In genomic region chr9:62522211-62522610, GRCm38 (mm10) we compare ENCODE assay signal across 8 mouse cellular contexts. TPM values are rescaled to one million over a fixed set of nuclear protein-coding genes. Genes with fewer than 3 reads are reported as not detected.
DNase-seq lines count a peak whose midpoint lies in the region; ATAC-seq and TF ChIP-seq lines count a peak whose summit lies in the region.

No protein-coding gene starts in this region.

- peak overlapping the region; percentile 56 for H3K27ac ChIP-seq in cerebellum, adult 2 months (ENCODE audit: insufficient read depth, low read length)
- peak overlapping the region; percentile 67; the same call in 1 of the 2 replicates for H3K27ac ChIP-seq in forebrain, embryonic 12.5 days
- H3K27ac ChIP-seq in hindbrain, embryonic 14.5 days = peak overlapping the region; percentile 75
- H3K27ac ChIP-seq in lung, embryonic 16.5 days (ENCODE audit: low read length) = peak overlapping the region; percentile 92

- no peaks in the 10 kb centered on the region for H3K9me3 ChIP-seq in forebrain, embryonic 12.5 days
- H3K9me3 ChIP-seq in hindbrain, embryonic 14.5 days (ENCODE audit: control insufficient read depth, low read length) = no peaks in the 10 kb centered on the region
- H3K9me3 ChIP-seq in lung, embryonic 16.5 days (ENCODE audit: control insufficient read depth, low read length) = no peaks in the 10 kb centered on the region

- H3K27me3 ChIP-seq in cerebellum, adult 2 months (ENCODE audit: control insufficient read depth, insufficient read depth, low read length) = no peaks in the 10 kb centered on the region
- H3K27me3 ChIP-seq in forebrain, embryonic 12.5 days = peaks cover 11% of the 10 kb centered on the region
- H3K27me3 ChIP-seq in hindbrain, embryonic 14.5 days (ENCODE audit: control insufficient read depth, insufficient read depth, low read length) = no peaks in the 10 kb centered on the region
- H3K27me3 ChIP-seq in lung, embryonic 16.5 days (ENCODE audit: control insufficient read depth, insufficient read depth, low read depth, low read length) = no peaks in the 10 kb centered on the region

- no peak for DNase-seq in cerebellum, adult 2 months
- no peak for DNase-seq in cerebellum, adult 9-10 months
- DNase-seq in hindbrain, embryonic 14.5 days (ENCODE audit: low spot score) = no peak
- DNase-seq in spleen, adult 12 weeks (ENCODE audit: low spot score) = no peak
- DNase-seq in spleen, adult 18-20 months = no peak
- no peak for DNase-seq in thymus, postnatal 25 days

- H3K4me1 ChIP-seq in cerebellum, adult 2 months (ENCODE audit: control insufficient read depth, insufficient read depth, low read length) = peaks cover 96% of the 10 kb centered on the region
- peaks cover 96% of the 10 kb centered on the region for H3K4me1 ChIP-seq in forebrain, embryonic 12.5 days
- peaks cover 79% of the 10 kb centered on the region for H3K4me1 ChIP-seq in hindbrain, embryonic 14.5 days (replicated peaks; ENCODE audit: control insufficient read depth, insufficient read depth, low read length)
- H3K4me1 ChIP-seq in lung, embryonic 16.5 days (replicated peaks; ENCODE audit: control insufficient read depth, insufficient read depth, low read length) = peaks cover 62% of the 10 kb centered on the region

- no peak overlapping the region for H3K4me3 ChIP-seq in cerebellum, adult 2 months (replicated peaks; ENCODE audit: insufficient read depth, low read depth, low read length)
- H3K4me3 ChIP-seq in forebrain, embryonic 12.5 days (replicated peaks) = no peak overlapping the region
- H3K4me3 ChIP-seq in hindbrain, embryonic 14.5 days (replicated peaks; ENCODE audit: low read length) = no peak overlapping the region
- no peak overlapping the region for H3K4me3 ChIP-seq in lung, embryonic 16.5 days (ENCODE audit: low read length)

- no peak for ATAC-seq in forebrain, embryonic 12.5 days (ENCODE audit: low FRiP score)
- no peak for ATAC-seq in hindbrain, embryonic 14.5 days (ENCODE audit: low FRiP score)
- peak; percentile 20; the same call in 1 of the 2 replicates for ATAC-seq in lung, embryonic 16.5 days (ENCODE audit: low read depth)

- 27% methylated on average over 5 of the region's 5 CpGs for WGBS in cerebellum, adult 2 months
- 57% methylated on average over 5 of the region's 5 CpGs for WGBS in forebrain, embryonic 12.5 days
- WGBS in hindbrain, embryonic 14.5 days = 40% methylated on average over 5 of the region's 5 CpGs
- WGBS in lung, embryonic 16.5 days = 51% methylated on average over 5 of the region's 5 CpGs

- H3K4me2 ChIP-seq in forebrain, embryonic 12.5 days = no peak overlapping the region
- no peak overlapping the region for H3K4me2 ChIP-seq in hindbrain, embryonic 14.5 days (replicated peaks)
- H3K4me2 ChIP-seq in lung, embryonic 16.5 days (ENCODE audit: low read depth, low read length) = peak overlapping the region; percentile 18; the same call in 1 of the 2 replicates

- no peak for TF ChIP-seq POLR2A in cerebellum, adult 2 months (IDR thresholded peaks at IDR 0.05; ENCODE audit: borderline replicate concordance, insufficient read depth, low read length)

- no peak for TF ChIP-seq CTCF in cerebellum, adult 2 months (IDR thresholded peaks at IDR 0.05; ENCODE audit: borderline replicate concordance, insufficient read depth, low read depth, low read length)

- H3K9ac ChIP-seq in forebrain, embryonic 12.5 days = no peak overlapping the region
- no peak overlapping the region for H3K9ac ChIP-seq in hindbrain, embryonic 14.5 days
- peak overlapping the region; percentile 42; the same call in 1 of the 2 replicates for H3K9ac ChIP-seq in lung, embryonic 16.5 days (ENCODE audit: low read length)

- H3K36me3 ChIP-seq in forebrain, embryonic 12.5 days (replicated peaks) = no peaks in the 10 kb centered on the region
- H3K36me3 ChIP-seq in hindbrain, embryonic 14.5 days (replicated peaks; ENCODE audit: control insufficient read depth, insufficient read depth) = no peaks in the 10 kb centered on the region
- no peaks in the 10 kb centered on the region for H3K36me3 ChIP-seq in lung, embryonic 16.5 days (ENCODE audit: control insufficient read depth, insufficient read depth, low read length)

RNA-seq across cellular contexts. Expression of gene Coro2b, which starts 14.6 kb away (rescaled TPM):
- polyA plus RNA-seq in cerebellum, adult 2 months (2012; rRNA removed) = 210 and 244 TPM in 2 replicates
- polyA plus RNA-seq in forebrain, embryonic 12.5 days (2016; fragmentation: Nextera tagmentation; extraction: Ambion mirVana) = 37.6 and 38.1 TPM in 2 replicates
- polyA plus RNA-seq in hindbrain, embryonic 14.5 days (2014; fragmentation: Nextera tagmentation; extraction: Ambion mirVana) = 35.8 and 38.5 TPM in 2 replicates
- polyA plus RNA-seq in lung, embryonic 16.5 days (2015; fragmentation: Nextera tagmentation; extraction: Ambion mirVana) = 21.6 and 24.6 TPM in 2 replicates
